Mouse (Mus musculus) ovary, postnatal 36 days (tissue): ENCODE data around the gene Gnb3.

Experiments used
- DNase-seq: peaks from one replicate; pipeline ENCODE4 v3.0.0; 2022; ENCODE audit warnings: low spot score, mixed read lengths

Gnb3 gene

DNA sequence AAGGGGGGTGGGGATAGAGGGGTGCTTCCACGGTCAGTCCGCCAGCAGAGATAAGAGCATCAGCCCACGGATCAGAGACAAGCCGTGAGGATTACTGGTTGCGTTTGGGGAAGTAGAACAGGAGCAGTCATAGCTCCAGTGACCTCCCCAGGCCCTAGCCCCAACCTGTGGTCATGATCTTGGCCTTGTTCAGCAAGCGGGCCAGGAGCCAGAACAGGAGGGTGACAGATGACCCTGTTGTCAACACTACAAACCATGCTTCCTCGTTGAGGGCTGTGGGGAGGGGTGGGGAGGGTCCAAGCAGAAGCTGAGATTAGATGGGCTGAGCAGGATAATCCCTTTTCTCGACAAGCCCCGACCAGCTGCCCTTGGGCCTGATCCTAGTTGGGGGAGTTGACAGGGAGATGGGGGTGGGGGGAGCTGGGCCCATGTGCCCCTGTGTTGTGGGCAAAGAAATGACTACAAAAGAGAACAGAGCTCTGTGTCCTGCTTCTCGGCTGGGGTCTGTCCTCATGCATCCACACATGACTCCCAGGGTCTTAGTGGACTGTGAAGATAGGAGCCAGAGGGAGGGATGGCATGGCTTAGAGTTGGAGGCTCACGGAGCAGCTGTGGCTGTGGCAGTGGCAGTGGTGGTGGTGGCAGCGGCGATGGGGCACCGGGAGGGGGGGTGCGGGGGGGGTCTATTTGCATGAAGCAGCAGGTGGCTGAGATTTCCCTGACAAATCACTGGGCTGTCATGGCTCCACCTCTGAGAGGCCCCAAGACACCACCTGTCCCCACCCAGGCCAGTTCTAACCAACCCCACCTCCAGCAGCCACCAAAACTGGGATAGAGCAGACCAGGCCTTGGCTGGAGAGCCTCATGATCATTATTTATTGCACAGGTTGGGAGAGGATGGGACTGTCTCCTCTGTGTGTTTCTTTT, at the start of gene Gnb3:
TSS of gene Gnb3 (minus strand) at position 35 of the 927 bp plus-strand sequence.
- no peak for DNase-seq

- DNase-seq: no peak
Measured at GRCm38 (mm10) chr6:124888555-124889125, 48.6 kb upstream of the Gnb3 start.

DNA sequence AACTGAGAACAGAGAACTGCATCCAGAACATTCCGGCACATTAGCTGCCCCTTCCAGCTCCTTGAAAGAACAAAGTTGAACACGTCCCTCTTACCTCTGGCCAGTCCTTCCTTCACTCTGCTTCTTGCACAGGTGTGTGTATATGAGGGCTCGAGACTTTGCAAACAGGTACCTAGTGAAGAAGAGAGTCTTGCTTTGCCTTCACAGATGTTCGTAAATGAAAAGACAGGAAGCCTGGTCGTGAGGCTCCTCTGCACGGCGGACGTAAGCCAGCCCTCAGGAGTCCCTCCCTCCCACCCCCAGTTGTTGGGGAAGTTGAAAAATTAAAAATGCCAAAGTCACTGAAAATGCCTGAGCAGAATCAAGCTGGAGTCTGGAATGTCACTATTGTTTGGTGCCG, 47.9 kb upstream of the Gnb3 start, which contains the start of gene Cd4:
TSS of gene Cd4 (minus strand) at position 236 of the 400 bp plus-strand sequence.
- DNase-seq: no peak

GRCm38 (mm10) chr6:124885956-124886381, 45.9 kb upstream of the Gnb3 start:
- no peak for DNase-seq

DNA sequence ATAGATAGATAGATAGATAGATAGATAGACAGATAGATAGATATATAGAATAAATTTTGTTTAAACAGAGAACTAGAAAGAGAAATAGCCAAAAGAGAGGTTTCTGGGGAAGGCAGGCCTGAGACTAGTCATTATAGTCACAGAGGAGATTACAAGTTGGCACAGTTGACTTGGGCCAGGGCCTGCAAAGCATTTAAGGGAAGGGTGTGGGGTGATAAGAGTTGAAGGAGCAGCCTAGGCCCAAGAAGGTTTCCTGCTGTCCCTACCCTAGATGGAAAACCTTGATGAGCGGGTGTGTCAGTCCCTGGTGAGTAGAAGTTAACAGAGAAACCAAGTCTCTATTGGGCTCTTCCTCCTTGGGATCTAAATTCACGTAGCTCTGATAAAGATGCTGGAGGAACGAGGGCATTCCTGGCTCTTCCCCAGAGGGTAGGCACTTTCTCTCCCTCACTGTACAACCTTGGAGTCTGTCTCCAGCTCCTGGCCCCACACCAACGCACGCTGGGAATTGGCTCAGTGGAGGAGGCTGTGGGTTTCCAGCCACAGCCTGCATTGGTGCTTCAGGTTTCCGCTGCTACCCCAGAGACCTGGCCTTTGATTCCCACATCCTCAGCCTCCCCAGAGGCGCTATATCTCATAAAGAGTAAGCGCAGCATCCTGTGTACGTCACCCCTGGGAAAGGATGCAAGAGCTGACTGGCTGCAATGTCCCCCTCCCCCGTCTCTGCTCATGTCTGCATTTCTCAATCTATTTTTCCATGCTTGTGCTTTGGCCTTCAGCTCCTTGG, 44.8 kb upstream of the Gnb3 start:
- DNase-seq: peak; percentile 28

- no peak for DNase-seq
Measured at GRCm38 (mm10) chr6:124883351-124883750, 43.3 kb upstream of the Gnb3 start.

- no peak for DNase-seq
Measured at GRCm38 (mm10) chr6:124881821-124882220, 41.7 kb upstream of the Gnb3 start.

DNA sequence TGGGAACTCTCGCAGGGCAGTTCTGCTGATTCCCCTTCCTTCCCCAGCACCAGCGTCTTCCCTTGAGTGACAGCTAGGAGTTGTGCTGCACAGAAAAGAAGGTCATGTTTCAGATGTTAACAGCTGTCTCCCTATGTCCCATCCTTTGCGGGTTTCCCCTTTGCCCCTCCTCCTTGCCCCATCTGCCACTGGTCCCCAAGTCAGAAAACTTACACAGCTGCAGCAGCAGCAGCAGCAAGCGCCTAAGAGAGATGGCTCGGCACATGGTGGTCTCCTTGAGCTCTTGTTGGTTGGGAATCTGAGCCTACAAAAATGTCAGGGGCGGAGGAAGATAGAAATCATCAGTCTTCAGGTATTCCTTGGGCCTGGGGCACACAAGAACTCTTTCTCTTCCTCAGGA, 39.3 kb upstream of the Gnb3 start:
- no peak for DNase-seq

- no peak for DNase-seq
Measured at GRCm38 (mm10) chr6:124874348-124874747, 34.3 kb upstream of the Gnb3 start.

DNA sequence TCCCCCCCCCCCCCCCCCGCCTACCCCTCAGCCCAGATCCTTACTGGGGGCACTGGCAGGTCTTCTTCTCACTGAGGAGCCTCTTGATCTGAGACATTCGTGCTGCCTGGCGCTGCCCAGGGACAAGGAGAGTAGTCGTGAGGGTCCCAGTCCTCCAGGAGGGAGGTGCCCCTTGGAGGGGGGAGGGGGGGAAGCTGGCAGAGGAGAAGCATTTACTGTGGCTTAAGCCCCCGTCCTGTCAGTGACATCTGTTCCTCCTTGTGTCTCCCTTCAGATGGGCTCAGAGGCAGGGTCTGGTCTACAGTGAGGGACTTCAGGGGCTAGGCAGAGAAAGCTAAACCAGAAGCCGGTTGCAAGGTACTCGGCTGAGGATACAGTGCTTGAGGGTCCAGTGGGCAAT, 26.5 kb upstream of the Gnb3 start:
- no peak for DNase-seq

DNA sequence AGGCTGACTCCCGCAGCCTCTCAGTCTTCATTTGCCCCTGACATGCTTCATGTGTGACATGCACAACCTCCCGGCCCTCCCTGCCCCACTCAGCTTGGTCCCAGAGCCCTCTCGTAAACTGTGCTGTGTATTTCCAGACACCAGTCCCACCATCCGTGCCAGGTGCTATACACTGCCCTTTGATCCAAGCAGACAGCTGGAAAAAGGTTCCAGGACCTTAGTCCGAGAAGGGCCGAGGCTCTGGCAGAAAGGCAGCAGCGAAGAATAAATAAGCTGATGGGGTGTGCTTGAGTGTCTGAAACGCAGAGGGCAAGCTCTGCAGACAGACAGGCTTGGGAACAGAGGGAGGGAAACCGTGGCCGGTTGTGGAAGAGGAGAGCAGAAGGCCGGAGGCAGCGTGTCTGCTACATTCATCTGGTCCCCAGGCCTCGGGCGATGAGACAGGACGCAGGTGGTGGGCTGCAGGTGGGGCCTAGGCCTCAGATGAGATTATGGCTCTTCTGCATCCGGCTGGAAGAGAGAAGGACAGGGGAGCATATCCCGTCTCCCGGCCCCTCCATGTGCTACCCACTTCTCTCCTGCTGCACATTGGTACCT, 25.8 kb upstream of the Gnb3 start:
- no peak for DNase-seq

DNA sequence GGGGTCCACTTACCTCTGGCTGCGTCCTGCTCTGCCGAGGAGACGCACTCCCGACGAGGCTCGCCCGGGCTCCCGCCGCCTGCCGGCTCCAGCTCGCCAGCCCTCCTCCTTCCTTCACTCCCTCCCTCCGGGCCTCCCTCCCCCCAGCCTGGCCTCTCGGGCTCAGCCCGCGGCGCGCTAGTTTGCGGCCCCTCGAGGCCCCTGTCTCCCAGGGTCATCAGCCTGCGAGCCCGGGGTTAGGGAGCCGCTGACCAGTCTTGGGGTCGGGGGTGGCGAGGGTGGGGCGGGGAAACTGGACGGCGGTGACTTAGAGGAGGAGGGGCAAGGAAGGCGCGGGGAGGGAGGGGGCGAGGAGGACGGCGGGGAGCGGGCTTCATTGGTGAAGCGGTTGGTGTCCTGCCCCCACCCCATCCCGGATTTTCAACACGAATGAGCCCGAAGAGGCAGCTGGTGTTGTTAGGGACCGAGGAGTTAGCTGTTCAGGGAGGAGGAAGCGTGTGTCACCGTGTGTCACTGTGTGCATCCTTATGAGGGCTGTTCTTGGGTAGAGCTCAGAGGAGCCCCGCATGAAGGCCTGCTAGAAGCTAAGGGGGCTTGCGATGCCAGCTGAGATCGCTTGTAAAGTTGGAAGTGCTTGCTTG, 23.7 kb upstream of the Gnb3 start, which contains the start of gene Gpr162:
TSS of gene Gpr162 (minus strand) at position 326 of the 641 bp plus-strand sequence.
- peak; percentile 69 for DNase-seq

GRCm38 (mm10) chr6:124863125-124863657, 23.1 kb upstream of the Gnb3 start:
- no peak for DNase-seq

DNA sequence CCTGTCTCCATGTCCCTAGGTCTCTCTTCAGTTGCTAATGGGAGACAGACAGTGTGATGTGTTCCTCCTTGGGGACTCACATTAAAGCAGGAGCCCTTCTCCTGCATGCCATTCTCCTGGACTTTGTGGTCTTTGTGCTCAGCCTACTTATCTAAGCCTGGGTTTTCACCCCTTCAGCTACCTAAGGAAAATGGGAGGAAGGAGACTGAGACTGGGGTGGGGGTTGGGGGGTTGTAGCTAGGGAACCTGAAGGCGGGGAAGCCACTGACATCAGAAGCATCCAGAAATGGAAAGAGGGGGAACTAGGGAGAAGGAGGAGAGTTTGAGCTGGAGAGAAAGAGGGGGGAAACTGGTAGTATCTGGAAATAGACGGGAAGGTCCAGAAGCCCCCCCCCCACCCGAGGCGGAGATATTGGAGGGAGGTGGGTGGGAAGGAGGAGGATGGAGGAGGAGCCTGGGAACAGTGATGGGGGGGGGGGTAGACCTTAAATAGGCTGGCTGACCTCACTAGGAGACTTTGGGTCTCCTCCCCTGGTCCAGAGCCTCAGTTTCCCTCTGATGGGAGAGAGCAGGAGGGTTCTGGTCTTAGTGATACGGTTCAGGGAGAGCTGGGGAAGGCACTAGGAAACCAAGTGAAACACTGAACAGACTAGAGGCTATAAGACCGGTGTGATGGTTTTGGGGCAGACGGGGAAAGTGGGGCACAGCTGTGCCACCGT, 22.5 kb upstream of the Gnb3 start:
- no peak for DNase-seq

GRCm38 (mm10) chr6:124861802-124862201, 21.7 kb upstream of the Gnb3 start:
- DNase-seq: no peak

GRCm38 (mm10) chr6:124861266-124861665, 21.2 kb upstream of the Gnb3 start:
- DNase-seq: no peak

DNA sequence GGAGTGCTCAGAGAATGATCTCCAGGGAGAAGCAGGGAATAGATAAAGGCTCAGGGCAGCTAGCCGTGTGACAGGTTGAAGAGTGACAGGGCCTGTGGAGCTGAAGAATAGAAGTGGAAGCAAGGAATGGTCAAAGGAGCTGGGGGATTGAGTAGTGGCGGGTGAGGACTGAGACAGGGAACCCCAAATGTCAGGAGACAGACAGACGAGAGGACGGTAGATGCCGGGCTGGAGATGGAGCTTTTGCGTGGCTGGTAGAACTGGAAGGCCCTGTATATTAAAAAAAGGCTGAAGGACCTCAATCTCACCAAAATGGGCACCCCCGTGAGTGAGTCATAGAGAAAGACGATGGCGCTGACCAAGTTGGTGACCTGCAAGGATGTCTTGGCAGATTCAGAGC, 20.4 kb upstream of the Gnb3 start:
- no peak for DNase-seq

GRCm38 (mm10) chr6:124859725-124860124, 19.6 kb upstream of the Gnb3 start:
- peak; percentile 86 for DNase-seq

- DNase-seq: no peak
Measured at GRCm38 (mm10) chr6:124858561-124859318, 18.7 kb upstream of the Gnb3 start.
